ENCODE assay signal across 13 mouse cellular contexts in the genomic region with DNA sequence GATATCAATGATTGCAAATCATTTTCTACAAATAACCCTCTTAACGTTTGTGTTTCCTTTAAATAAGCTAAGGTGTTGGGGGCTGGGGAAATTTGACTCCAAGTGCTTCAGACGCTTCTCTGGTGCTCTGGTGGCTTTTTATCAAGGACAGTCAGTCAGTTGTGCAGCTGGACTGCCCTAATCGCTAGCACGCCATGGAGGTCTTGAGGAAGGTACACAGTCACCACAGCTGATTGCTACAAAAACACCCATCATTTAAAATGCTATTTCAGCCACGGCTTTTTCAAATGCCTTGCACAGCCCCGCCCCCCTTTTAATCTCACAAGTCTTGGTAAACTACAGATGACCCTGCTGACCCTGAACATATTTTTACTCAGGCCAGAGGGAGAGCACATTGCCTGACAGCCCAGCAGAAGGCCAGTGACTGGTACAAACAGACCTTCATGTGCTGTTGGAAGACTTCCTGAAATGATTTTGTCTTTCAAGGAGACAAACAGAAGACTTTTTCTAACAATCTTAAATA. TPM values are rescaled to one million over a fixed set of nuclear protein-coding genes. Genes with fewer than 3 reads are reported as not detected.
DNase-seq lines count a peak whose midpoint lies in the region; ATAC-seq and TF ChIP-seq lines count a peak whose summit lies in the region.
"Had no signal": no experiment of that assay in that cellular context is flagged by ENCODE, and none has a peak within 500 bp of the region (broad histone marks: within the 10 kb centered on the region; RNA-seq: fewer than 3 reads in every experiment).

No protein-coding gene starts in this region.

- TF ChIP-seq EP300 in liver, embryonic 14.5 days (IDR thresholded peaks at IDR 0.05; ENCODE audit: low read depth): peak; percentile 60

- H3K27ac ChIP-seq in heart, embryonic 13.5 days (replicated peaks): peak overlapping the region; percentile 59
- H3K27ac ChIP-seq in liver, embryonic 14.5 days: peak overlapping the region; percentile 29
- H3K27ac ChIP-seq: hindbrain, embryonic 15.5 days; limb, embryonic 13.5 days had no signal

- H3K9me3 ChIP-seq in heart, embryonic 13.5 days: no peaks in the 10 kb centered on the region
- H3K9me3 ChIP-seq in liver, embryonic 14.5 days (ENCODE audit: control insufficient read depth, low read length): no peaks in the 10 kb centered on the region
- H3K9me3 ChIP-seq: hindbrain, embryonic 15.5 days; limb, embryonic 13.5 days had no signal

- 26% methylated on average over 6 of the region's 6 CpGs for WGBS in heart, embryonic 13.5 days
- 22% methylated on average over 6 of the region's 6 CpGs for WGBS in liver, embryonic 14.5 days (ENCODE audit: insufficient replicate concordance)

- H3K4me2 ChIP-seq in heart, embryonic 13.5 days: no peak overlapping the region
- peak overlapping the region; percentile 24 for H3K4me2 ChIP-seq in liver, embryonic 14.5 days (ENCODE audit: low read depth)
- H3K4me2 ChIP-seq: hindbrain, embryonic 15.5 days; limb, embryonic 13.5 days had no signal

- DNase-seq in heart, adult 9 months (ENCODE audit: low spot score in 2 of 2): no peak
- DNase-seq in 3T3-L1 (ENCODE audit: low read depth, low spot score): peak; percentile 46
- peak; percentile 8 for DNase-seq in brain, adult 2 months (ENCODE audit: low read depth, low spot score)
- DNase-seq in liver, embryonic 14.5 days (ENCODE audit: low read depth in 3 of 3, low spot score in 3 of 3): peak in 1 of 3 experiments; percentile 44
- no peak for DNase-seq in thymus, postnatal 36 days
- DNase-seq in right cerebral cortex, postnatal 25 days: no peak
- DNase-seq: cerebellum, adult 9-10 months; gastrocnemius, postnatal 14 days had no signal

- no peak for ATAC-seq in heart, embryonic 13.5 days (ENCODE audit: extremely low read depth, insufficient number of reproducible peaks, low FRiP score, low TSS enrichment)
- peak; percentile 55 for ATAC-seq in liver, embryonic 14.5 days (ENCODE audit: insufficient read depth)
- ATAC-seq in CD4-positive, CD25-positive, alpha-beta regulatory T cell, adult 4 months: no peak

- peaks cover 24% of the 10 kb centered on the region for H3K4me1 ChIP-seq in heart, embryonic 13.5 days
- H3K4me1 ChIP-seq in liver, embryonic 14.5 days (replicated peaks; ENCODE audit: control insufficient read depth in 2 of 2, insufficient read depth in 2 of 2, low read length in 1 of 2): peaks cover 19 to 20% of the 10 kb centered on the region in 2 experiments

- H3K9ac ChIP-seq in heart, embryonic 13.5 days: no peak overlapping the region
- H3K9ac ChIP-seq in liver, embryonic 14.5 days (replicated peaks): no peak overlapping the region; the same call in 1 of the 2 replicates
- H3K9ac ChIP-seq: hindbrain, embryonic 15.5 days; limb, embryonic 13.5 days had no signal

- peaks cover 19% of the 10 kb centered on the region for H3K36me3 ChIP-seq in heart, embryonic 13.5 days
- no peaks in the 10 kb centered on the region; the same call in 1 of the 2 replicates for H3K36me3 ChIP-seq in liver, embryonic 14.5 days (replicated peaks; ENCODE audit: control insufficient read depth, insufficient read depth, low read depth)
- H3K36me3 ChIP-seq: hindbrain, embryonic 15.5 days had no signal

- H3K27me3 ChIP-seq in heart, embryonic 13.5 days (replicated peaks): no peaks in the 10 kb centered on the region
- H3K27me3 ChIP-seq in liver, embryonic 14.5 days (ENCODE audit: control insufficient read depth, insufficient read depth, low read length): no peaks in the 10 kb centered on the region
- H3K27me3 ChIP-seq: CH12.LX; hindbrain, embryonic 15.5 days; limb, embryonic 13.5 days had no signal

- no peak overlapping the region for H3K4me3 ChIP-seq in heart, embryonic 13.5 days
- no peak overlapping the region for H3K4me3 ChIP-seq in liver, embryonic 14.5 days (ENCODE audit: insufficient read depth in 1 of 2, low read depth in 2 of 2, low read length in 2 of 2)
- H3K4me3 ChIP-seq: hindbrain, embryonic 15.5 days; limb, embryonic 13.5 days had no signal

- no peak for TF ChIP-seq CTCF in liver, embryonic 14.5 days (IDR thresholded peaks at IDR 0.05; ENCODE audit: low read depth)

RNA-seq across cellular contexts. Expression of gene Thumpd2, which starts 2.5 kb away (rescaled TPM):
- polyA plus RNA-seq in heart, embryonic 13.5 days (2015; fragmentation: Nextera tagmentation; extraction: Ambion mirVana): 8.9 and 9.5 TPM in 2 replicates
- 1.7 and 3.0 TPM in 2 replicates for polyA plus RNA-seq in liver, embryonic 14.5 days (2012; rRNA removed)
- polyA plus RNA-seq in liver, embryonic 14.5 days (2014; fragmentation: Nextera tagmentation; extraction: Ambion mirVana): 6.0 and 6.9 TPM in 2 replicates
- polyA plus RNA-seq in CD4-positive, CD25-positive, alpha-beta regulatory T cell, adult 4 months (2017; shearing (Covaris generic)): 10 to 100 TPM; 16.2 to 18.8 TPM

Comparison
In these comparisons a context has a peak if more than half of its experiments do, and no peak if none do; other contexts are left out.
1. DNase-seq: peak in 3T3-L1 (single experiment) and brain, adult 2 months (single experiment); none in heart, adult 9 months (0 of 2), thymus, postnatal 36 days (0 of 2) and right cerebral cortex, postnatal 25 days (single experiment).